Mouse (Mus musculus) adrenal gland, adult (tissue): ENCODE results near the gene Apoa1.

Experiments used
- DNase-seq, 2 experiments: peaks; one replicate each; pipeline ENCODE4 v3.0.0; 2022 to 2023; ENCODE audit warnings: low spot score in 1 of 2; ENCODE audit not compliant: inconsistent age in 2 of 2

The Apoa1 gene

DNA sequence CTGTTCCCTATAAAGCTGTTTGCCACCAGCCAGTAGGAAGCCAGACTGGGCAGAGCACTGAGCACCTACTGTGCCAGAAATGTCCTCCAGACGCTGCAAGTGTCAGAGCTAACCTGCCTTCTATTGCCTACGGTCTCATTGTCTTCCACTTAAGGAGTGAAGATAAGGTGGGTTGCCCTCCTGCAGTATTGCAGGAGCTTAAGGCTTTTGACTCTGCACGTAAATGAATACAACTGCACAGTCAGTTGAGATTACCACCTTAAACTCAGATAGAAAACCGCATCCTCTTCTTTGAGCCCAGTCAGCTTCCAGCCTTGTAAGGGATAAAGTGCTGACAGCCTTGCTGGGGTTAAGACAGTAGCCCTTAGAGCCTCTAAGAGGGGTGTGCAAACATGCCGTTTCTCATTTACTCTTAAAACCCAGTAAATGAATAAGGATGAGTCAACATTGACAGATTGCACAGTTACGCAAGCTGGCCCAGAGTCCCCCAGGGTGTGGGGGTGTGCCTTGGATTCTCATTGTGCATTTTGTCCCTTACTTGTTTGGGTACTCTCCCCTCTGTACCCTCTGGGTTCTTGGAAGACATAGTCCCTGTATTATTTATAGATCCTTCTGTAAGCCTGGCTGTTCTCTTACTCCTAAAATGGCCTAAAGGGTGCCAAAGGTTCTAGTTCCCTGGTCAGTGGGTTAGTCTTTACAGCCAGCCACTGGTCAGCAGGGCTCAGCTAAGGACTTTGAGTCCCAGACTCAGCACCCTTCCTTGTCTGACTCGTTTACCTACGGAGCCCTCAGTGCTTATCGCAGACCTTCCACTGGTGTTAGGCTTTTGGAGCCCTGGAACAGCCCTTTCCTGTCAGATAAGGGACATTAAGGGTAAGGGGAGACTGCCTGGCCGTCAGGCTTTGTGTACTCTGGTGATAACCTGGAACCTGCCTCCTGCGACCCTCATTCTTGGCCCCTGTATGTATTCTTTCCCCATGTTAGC, 12.8 kb upstream of the Apoa1 start:
- peak in 1 of 2 experiments; percentile 83 for DNase-seq

DNA sequence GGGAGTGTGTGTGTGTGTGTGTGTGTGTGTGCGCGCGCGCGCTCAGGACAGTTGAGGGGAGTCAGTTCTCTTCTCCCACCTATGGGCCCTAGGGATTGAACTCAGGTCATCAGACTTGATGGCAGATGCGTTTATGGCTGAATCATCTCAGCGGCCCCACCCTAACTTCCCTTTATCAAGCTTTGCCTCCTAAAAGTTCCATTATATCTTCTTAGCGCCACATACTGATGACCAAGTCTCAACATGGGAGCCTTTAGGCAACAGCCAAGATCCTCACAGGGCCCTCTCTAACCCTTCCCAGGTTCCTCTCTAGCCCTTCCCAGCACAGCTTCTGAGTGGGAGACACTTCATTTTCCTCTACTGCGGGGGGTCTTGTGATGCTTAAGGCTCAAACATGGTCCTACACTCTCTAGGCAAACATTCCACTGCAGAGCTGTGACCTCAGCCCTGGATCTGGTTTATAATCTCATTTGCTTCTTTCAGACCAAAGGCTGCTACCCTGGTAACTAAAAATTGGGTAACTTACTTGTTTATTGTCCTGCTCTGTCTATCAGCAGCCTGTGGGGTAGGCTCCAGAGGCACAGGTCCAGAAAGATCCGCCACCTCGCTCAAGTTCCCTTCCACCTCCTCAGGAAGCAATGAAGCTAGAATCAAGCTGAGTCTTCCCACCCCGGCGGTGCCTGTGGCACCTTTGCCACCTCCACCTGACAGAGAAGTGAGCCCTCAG, 11.5 kb upstream of the Apoa1 start:
- DNase-seq: no peak

DNA sequence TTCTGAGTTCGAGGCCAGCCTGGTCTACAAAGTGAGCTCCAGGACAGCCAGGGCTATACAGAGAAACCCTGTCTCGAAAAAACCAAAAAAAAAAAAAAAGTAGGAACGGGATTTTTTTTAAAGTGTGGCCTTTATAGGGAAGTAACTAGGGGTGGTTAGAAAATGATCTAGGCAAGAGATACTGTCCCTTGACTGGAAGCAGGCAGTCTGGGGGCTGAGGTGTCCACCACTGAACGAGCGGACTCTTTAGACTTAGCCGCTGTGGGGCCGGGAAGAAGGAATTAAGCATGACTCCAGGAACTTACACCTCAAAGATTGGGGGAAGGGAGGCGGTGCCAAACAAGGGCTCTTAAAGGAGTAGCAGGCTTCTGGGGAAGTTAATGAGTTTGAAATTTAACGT, 10.2 kb upstream of the Apoa1 start:
- no peak for DNase-seq

DNA sequence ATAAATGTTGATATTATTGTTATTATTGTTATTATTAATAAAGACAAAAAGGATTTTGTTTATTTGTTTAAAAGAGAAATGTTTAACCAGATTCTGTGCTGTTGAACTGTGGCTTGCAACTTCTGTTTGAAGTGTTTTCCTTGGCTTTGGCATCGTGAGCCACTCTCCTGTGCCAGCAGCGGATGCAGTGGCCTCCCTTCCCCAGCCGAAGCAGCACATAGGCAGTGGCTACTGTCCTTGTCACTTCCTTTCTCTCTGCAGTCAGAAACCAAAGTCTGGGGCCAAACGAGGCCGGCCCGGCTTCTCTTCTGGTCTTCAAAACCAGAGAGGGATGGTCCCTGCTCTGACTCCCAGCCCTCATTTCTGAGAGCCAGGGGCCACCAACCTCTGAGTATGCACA, 5.3 kb upstream of the Apoa1 start:
- peak in 1 of 2 experiments; percentile 24 for DNase-seq

DNA sequence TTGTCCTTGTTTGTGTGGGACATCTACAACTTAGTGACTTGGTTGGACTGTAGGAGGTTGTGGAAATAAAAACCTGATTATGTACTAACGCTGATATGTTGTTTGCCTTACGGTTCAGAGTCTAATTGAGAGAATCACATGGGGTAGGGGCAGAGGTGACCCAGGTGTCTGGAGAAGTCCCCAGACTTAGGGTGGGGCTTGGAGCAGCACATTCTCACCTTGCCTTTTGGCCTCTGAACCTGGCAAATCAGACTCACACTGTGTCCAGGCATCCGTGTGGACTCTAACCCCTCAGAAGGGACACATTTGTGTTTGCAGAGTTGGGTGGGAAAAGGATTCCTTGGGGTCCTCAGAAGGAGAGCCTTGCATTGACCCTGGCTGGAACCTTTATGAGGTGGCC, 4.3 kb upstream of the Apoa1 start:
- DNase-seq: no peak

DNA sequence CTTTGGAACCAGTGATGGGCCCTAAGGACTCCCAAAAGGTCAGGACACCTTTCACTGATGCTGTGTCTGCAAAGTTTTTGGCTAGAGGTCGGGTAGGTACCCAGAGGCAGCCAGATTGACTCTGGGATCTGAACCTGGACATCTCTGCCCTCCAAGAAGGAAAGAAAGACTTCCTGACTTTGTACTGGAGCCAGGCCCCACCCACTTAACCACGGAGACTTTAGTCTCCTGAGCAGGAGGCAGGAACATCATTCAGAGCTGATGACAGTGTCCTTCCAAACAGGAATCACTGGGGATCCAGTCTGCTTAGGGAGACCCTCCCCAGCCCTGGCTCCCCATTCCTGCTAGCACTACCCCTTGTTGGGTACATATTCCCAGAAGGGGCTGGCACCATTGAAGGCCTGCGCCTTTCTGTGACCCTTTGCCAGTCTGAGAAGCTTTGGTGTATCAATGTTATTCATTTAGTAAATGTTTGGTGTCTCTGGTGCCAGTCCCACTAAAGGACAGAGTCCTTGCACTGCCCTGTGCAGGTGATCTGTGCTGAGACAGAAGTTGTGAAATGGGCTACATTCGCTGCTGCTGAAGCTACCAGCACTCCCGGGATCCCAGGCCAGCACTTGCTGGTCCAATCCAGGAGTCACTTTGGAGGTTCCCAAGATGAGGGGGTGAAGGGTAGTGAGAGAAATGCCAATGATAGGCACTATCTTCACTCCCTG, 3.3 kb upstream of the Apoa1 start:
- no peak for DNase-seq

DNA sequence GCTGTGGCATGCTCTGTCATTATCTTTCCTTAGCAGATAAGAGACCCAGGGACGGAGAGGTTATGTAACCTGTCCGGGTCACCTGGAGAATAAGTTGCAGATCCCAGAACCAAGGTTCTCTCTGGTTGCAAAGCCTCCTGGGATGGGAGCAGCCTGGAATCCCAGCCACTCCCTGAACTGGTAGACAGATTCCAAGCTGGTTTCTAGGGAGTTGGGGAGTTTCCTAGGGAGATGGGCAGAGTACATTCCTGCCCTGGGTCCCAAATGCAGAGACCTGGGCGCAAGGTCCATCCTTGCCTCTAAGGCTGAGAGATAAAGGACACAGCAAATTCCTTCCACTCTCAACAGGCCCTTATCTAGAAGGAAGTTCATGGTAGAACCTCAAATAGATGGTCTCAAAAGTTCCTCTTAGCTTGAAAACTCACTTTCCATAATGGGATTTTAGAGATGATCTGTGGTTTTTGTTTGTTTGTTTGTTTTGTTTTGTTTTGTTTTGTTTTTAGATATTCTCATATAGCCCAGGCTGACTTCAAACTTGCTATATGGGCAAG, 1.2 kb upstream of the Apoa1 start:
- no peak for DNase-seq

DNA sequence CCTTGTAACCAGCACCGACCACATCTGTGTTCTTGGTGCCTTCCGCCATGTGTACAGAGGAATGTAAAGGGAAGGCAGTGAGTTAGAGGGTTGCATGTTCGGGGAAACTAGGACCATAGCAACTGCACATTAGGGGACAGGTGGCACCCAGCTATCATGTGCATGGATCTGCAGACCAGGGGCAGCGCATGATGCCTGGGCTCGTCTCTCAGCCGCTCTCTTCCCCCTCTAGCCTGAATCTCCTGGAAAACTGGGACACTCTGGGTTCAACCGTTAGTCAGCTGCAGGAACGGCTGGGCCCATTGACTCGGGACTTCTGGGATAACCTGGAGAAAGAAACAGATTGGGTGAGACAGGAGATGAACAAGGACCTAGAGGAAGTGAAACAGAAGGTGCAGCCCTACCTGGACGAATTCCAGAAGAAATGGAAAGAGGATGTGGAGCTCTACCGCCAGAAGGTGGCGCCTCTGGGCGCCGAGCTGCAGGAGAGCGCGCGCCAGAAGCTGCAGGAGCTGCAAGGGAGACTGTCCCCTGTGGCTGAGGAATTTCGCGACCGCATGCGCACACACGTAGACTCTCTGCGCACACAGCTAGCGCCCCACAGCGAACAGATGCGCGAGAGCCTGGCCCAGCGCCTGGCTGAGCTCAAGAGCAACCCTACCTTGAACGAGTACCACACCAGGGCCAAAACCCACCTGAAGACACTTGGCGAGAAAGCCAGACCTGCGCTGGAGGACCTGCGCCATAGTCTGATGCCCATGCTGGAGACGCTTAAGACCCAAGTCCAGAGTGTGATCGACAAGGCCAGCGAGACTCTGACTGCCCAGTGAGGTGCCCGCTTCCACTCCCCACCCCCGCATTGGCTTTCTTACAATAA, 1.4 kb downstream of the Apoa1 start:
- peak; percentile 85 to 93 for DNase-seq

DNA sequence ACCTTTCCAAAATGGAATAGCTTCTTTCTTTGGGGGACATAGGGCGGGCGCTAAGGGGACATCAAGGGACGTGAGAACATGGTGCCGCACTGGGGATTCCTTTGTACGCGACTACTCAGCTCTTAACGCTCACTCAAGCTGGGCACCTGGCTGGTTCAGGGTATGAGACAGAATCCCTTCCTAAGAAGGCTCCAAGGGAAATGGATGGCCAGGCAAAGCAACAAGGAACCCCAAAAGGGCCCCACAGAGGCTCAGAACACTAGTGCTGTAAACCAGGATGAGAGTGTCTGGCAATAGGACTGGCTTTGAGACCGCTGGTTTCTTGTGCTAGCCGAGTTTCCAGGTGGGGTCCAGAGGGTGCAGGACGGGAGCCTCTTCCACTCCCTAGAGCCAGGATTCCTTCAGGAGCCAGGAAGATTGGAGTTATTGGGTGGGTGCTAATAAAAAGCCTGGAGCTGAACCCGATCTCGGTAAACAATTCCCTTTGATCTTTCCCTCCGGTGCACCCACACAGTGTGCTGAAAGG, 2.1 kb downstream of the Apoa1 start:
- no peak for DNase-seq

DNA sequence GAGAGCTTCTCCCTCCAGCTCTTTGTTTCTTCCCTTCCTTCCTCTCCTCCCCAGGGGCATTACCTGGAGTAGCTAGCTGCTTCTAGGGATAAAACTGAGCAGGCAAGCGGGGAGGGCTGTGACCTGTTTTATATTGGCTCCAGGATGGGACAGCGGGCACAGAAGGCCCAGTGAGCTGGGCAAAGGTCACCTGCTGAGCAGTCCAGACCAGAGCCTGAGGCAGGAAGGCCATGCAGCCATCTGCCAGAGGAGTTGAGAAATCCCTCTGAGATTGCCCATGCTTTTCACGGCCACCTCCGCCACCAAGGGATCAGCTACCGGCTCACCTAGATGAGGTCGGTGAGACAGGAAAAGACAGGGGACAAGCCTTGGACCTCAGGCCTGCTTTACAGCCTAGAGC, 6.8 kb downstream of the Apoa1 start:
- peak in 1 of 2 experiments; percentile 69 for DNase-seq

DNA sequence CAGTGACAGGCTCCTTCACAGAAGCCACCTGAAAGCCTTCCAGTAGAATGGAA, 7.0 kb downstream of the Apoa1 start, which contains the start of gene Apoc3:
Apoc3 (minus strand) TSS at position 41 of the 53 bp plus-strand sequence.
- no peak for DNase-seq

DNA sequence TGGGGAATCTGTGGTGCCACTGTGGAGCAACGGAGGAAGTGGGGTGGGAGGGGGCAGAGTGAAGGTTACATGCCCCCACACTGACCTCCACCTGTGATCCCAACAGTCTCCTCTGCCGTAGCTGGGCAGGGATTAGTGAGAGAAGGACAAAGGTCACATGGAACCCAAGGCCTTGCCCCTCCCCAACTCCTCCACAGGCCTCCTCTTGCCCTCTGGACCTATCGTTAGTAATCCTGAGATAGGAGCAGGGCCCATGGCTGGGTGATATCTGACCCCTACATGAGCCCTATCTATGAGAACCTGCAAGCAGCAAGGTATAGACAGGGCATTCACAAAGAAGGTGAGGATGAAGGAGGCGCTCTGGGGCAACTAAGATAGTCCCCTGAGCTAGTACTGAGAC, 7.3 kb downstream of the Apoa1 start:
- no peak for DNase-seq

DNA sequence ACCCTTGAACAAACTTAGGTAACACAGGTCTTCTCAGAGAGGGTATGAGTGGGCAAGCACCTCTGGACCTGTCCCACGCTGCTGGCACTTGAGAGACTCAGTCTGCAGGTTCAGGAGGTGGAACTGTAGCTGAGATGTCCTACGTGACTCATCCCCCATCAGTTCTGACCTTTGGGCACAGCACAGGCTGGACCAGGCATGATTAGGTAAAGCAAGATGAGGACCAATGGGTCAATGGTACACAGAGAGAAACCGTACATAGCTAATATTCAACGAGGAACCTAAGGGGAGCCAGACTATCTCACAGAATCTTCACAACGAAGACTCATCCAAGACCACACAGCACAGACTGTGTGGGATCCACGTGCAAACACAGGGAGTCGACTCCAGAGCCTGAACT, 10.5 kb downstream of the Apoa1 start:
- no peak for DNase-seq

DNA sequence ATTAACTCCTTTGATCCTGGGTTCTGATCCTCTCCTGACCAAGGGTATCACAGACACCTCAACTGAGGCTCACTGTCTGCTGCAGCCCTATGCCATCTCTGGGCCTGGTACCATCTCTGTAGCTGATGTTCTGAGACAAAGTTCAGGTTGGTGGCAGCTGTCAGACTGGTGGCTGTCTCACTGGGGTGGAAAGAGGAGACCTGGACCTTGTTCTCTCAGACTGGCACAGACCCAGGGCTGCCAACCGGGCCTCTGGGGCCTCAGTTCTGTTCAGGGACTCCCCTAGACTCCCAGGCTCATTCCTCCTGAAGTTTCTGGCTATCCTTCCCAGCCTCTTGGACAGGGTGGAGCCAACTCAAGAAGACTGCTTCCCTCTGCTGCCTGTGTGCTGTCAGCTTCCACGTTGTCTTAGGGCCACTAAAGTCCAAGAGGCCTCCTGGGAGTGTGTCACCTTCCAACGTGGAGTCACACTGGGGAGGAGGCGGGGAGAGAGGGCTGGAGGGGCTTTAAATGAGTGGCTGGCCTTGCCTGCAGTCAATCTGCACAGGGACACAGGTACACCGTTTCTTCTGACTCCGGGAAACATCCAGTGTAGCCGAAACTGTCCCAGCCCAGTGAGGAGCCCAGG, 12.3 kb downstream of the Apoa1 start, which contains the start of gene Apoa4:
Apoa4 (plus strand) TSS at position 171 of the 628 bp plus-strand sequence.
- no peak for DNase-seq

DNA sequence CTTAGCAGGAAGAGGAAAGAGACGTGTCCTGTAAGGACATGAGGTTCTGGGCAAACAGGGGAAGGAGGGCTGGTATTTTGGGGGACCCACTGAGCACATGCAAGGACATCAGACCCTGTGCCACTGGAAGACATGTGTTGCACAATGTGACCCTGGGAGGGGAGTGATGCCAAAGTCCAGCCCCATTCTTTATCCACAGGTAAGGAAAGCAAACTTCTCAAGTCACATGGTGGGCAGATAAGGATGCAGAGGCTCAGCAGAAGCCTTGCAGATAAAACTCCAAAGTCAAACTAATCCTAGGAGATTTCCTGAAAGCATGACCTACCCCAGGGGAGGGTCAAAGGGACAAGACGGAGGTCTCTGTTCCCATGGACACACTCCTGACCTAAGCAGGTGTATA, 13.4 kb downstream of the Apoa1 start:
- DNase-seq: no peak

DNA sequence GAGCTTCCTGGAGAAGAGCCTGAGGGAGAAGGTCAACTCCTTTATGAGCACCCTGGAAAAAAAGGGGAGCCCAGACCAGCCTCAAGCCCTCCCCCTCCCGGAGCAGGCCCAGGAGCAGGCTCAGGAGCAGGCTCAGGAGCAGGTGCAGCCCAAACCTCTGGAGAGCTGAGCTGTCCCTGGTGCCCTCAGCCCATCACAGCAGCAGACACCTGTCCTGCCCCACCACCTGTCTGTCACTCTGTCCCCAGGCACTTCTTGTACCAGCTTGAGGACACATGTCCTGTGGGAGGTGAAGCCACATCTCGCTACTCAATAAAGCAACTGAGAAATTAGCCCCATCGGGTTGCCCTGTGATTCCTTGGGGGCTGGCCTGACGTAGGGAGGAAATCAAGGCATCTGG, 14.7 kb downstream of the Apoa1 start:
- DNase-seq: no peak

DNA sequence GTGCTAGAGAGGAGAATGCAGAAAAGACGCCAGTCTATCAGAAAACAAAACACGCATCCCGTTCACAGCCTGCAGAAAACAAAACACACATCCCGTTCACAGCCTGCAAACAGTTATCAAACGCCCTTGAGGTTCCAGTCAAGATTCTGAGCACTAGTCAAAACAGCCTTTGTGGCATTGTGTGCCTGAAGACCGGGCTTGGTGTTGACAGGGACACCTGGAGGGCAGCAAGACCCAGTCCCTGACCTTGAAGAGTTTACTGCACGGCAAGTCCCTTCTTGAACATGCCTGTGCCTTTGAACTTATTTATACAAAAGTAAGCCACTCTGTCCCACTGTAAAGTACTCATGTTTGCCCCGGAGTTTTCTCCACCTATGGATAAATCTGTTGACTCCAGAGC, 15.2 kb downstream of the Apoa1 start:
- no peak for DNase-seq

DNA sequence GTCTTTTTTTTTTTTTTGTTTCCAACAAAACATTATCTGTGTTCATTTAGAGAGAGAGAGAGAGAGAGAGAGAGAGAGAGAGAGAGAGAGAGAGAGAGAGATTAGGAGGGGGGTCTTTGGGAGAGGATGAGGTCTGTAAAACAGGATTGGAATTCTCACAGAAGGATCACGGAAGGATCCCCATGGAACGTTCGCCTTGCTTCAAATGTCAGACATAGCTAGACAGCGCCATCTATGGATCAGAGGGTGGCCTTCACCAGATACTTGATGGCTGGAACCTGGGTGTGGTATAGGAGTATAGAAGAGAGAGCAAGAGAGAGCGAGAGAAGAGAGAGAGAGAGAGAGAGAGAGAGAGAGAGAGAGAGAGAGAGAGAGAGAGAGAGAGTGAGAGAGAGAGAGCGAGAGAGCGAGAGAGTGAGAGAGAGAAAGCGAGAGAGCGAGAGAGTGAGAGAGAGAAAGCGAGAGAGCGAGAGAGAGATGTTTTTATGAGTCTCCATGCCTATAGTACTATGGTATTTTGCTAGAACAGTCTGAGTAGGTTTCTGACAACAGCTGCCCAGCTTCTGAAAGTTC, 18.5 kb downstream of the Apoa1 start:
- DNase-seq: peak; percentile 48 to 84

DNA sequence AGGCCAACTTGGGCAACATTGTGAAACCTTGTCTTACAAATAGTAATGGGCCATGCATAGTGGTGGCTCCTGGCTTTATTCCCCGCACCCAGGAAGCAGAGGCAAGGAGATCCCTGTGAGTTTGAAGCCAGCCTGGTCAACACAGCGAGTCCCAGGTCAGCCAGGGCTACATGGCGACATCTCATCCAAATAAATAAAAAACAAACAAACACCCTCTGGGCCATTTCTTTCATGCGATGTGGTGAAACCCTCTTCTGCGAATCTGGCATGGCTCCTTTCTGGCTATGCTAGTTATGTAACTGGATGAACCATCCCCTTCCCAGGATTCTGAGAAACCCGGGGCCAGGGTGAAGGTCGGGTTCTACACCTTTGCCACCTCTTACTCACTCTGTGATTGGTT, 27.8 kb downstream of the Apoa1 start:
- DNase-seq: peak in 1 of 2 experiments; percentile 52
